Comparison of ENCODE assay signal across 1 mouse cellular context in the genomic region with DNA sequence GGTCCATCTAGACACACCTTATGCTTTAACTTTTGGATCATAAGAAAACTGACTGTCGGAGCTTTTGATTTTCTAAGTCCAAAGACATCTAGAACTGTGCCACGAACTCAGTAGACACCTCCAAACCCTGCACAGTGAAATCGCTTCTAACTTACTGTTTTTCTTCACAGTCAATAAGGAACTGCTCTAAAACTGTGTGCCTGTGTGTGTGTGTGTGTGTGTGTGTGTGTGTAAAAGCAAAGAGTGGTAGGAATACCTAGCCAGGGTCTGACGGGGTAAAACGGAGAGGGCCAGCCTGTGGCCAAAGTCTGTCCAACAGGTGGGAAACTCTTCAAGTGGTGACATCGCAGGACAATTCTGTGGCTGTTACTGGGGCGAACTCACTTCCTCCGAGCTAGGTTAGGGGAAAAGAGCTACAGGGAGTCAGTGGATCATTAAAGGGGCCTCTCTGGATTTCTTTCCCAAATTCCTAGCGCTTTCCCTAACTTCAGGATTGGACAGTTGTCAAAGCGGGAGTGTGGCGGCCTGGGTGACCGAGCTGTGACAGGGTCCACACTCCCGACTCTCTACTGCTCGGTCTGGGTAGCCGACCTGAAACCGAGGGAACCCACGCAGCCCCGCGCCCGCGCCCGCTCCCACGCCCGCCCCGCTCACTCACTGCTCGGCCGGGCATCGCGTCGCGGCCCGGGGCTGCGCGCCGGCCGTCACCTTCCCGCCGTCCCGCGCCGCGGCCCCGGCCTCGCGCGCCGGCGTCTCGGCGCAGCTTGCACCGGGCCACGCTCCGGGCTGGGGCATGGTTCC.
TF ChIP-seq lines count a peak whose summit lies in the region.

No protein-coding gene starts in this region.

TF ChIP-seq in MEL, 35 proteins besides CTCF, POLR2A, EP300 and RAD21 (continued from another document):
- TF ChIP-seq MEF2A (IDR thresholded peaks at IDR 0.05; ENCODE audit: extremely low read depth, insufficient replicate concordance, low read depth, low read length, poor library complexity, severe bottlenecking) (no peak), ZNF384 (IDR thresholded peaks at IDR 0.05; ENCODE audit: low read depth, low read length) (no peak), MYC (IDR thresholded peaks at IDR 0.05; ENCODE audit: low read depth, low read length) (no peak), MAX (IDR thresholded peaks at IDR 0.05; ENCODE audit: low read length) (no peak), GABPA (IDR thresholded peaks at IDR 0.05; ENCODE audit: low read depth, low read length) (no peak), NRF1 (IDR thresholded peaks at IDR 0.05; ENCODE audit: insufficient read depth, low read depth, low read length, poor library complexity, severe bottlenecking) (0 out of 2 replicates have a peak, but pooled peaks have one; percentile 6), KAT2A (conservative IDR thresholded peaks at IDR 0.05; ENCODE audit: low read depth, low read length) (no peak), ETS1 (IDR thresholded peaks at IDR 0.05; ENCODE audit: low read depth, low read length) (no peak), CHD2 (IDR thresholded peaks at IDR 0.05; ENCODE audit: low read length) (no peak), BHLHE40 (IDR thresholded peaks at IDR 0.05; ENCODE audit: borderline replicate concordance, low read depth, low read length) (no peak), E2F4 (IDR thresholded peaks at IDR 0.05; ENCODE audit: borderline replicate concordance, low read depth, low read length) (no peak), USF2 (IDR thresholded peaks at IDR 0.05; ENCODE audit: borderline replicate concordance in 1 of 2, insufficient read depth in 1 of 2, low read depth in 1 of 2, low read length in 2 of 2) (no peak), SMC3 (IDR thresholded peaks at IDR 0.05; ENCODE audit: low read depth, low read length) (no peak), CHD1 (IDR thresholded peaks at IDR 0.05; ENCODE audit: low read depth, low read length) (0 out of 2 replicates have a peak, but pooled peaks have one; percentile 74), GATA1 (IDR thresholded peaks at IDR 0.05; ENCODE audit: low read depth, low read length) (no peak), MYB (IDR thresholded peaks at IDR 0.05; ENCODE audit: low read depth, low read length) (no peak), ELF1 (IDR thresholded peaks at IDR 0.05; ENCODE audit: low read depth, low read length) (no peak), TAL1 (IDR thresholded peaks at IDR 0.05; ENCODE audit: low read length) (no peak), ZC3H11A (IDR thresholded peaks at IDR 0.05; ENCODE audit: low read depth, low read length) (no peak), HCFC1 (IDR thresholded peaks at IDR 0.05; ENCODE audit: low read depth, low read length) (0 out of 2 replicates have a peak, but pooled peaks have one; percentile 45), POLR2AphosphoS5 (IDR thresholded peaks at IDR 0.05; ENCODE audit: borderline replicate concordance, low read depth, low read length) (no peak), MXI1 (IDR thresholded peaks at IDR 0.05; ENCODE audit: low read depth, low read length) (no peak), ZMIZ1 (IDR thresholded peaks at IDR 0.05; ENCODE audit: low read depth, low read length) (no peak), POLR2AphosphoS2 (IDR thresholded peaks at IDR 0.05; ENCODE audit: low read length) (no peak), NELFE (IDR thresholded peaks at IDR 0.05; ENCODE audit: low read depth, low read length) (no peak), TCF12 (IDR thresholded peaks at IDR 0.05; ENCODE audit: low read depth, low read length) (no peak)
